Mouse (Mus musculus) 416B (cell line): ENCODE results near the gene Rab11fip3.
"Not testable (repeated sequence)": the region's sequence is repeated elsewhere in the genome, so short reads cannot be mapped to it uniquely, and the experiment has no call there.

Source experiments
- DNase-seq: peaks from one replicate; pipeline ENCODE4 v3.0.0; 2011; ENCODE audit warnings: low read depth

Rab11fip3 gene

DNA sequence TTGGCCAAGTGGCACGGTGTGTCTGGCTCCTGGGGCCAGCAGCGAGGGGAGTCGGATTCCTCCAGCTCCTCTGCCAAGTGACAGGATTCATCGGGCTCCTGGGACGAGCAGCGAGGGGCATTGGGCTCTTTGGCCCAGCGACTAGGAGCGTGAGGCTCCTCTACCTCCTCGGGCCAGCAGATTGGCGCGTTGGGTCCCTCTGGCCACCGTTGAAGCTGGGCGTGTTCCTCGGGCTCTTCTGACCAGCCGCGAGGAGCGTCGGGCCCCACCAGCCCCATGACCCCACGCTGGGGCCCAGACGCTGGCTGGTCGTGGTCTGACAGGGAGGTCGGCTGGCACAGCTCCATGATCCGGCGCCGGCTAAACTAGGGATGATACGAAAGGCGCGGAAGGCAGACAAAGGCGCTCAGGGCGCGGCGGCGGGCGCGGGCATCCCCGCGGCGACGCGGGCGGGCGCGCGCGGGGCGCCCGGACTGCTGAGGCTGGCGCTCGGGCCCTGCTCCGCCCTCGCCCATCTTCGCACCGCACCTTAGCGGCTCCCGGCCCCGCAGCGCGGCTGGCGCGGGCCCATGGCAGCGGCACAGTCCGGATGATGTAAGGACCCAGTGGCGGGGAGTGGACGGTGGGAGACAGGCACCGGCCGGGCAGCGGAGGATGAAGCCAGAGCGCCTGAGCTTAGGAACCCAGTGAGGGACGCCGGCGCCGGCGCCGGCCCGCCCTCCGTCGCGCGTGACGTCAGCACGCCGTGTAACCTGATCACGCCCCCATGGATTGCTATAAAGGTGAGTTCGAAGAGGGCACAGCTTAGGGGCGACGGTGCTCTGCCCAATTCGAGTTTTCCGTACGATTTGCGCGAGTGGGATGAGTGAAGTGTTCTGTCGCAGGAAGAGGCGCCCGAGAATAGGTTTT is at the start of gene Rab11fip3:
TSS of gene Rab11fip3 (minus strand) at position 725 of the 909 bp plus-strand sequence.
- peak; percentile 88 for DNase-seq

DNA sequence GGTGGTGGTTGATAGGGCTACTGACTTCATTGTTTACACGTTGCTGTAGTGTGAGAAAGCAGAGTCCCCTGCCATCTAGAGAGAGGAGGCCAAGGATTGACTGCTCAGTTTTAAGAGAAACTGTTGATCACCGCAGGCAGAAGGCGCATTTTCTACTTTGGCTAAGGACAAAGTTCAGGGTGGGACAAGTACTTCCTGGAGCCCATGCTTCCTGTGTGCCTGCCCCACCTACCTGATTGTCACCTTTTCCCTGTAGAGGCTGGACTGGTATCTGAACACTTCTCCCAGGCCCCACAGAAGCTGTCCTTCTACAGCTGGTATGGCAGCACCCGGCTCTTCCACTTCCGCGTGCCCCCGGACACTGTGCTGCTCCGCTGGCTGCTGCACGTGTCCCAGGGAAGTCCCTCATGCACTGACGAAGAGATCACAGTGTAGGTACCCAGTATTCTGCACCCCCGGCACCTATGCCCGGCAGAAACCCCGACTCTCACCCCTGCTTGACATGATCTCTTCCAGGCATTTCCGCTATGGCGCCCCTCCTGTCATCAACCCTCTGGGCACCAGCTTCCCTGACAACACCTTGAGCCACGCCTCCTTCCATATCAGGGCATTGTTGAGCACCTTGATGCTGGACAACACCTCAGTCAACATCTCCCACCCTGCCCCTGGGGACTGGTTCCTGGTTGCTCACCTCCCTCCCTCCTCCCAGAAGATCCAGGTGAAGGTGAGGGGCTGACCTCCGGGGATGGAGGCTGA is 47.3 kb upstream of the Rab11fip3 start:
- DNase-seq: no peak

DNA sequence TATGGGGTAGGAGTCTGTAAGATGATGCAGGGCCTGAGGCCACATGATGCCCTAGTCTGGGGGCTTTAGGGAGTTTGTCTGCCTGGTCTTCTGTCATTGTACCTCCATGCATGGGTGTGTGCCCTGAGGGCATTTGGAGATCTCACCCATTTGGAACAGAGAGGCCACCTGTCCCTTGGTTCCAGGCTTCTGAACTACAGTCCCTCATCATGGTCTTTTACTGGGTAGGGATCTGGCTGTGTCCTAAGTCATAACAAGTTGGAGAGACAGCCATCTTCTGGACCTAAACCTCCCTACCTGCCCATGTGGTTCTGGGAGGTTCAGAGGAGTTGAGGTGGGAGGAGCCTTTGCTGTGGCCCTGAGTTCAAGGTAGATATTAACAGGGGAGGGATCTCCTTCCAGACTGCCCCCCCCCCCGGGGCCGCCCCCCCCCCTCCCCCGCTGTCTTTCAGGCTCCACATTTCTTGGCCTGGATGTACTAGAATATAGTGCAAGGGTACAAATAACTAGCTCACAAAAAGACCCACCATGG is 46.7 kb upstream of the Rab11fip3 start:
- DNase-seq: no peak

DNA sequence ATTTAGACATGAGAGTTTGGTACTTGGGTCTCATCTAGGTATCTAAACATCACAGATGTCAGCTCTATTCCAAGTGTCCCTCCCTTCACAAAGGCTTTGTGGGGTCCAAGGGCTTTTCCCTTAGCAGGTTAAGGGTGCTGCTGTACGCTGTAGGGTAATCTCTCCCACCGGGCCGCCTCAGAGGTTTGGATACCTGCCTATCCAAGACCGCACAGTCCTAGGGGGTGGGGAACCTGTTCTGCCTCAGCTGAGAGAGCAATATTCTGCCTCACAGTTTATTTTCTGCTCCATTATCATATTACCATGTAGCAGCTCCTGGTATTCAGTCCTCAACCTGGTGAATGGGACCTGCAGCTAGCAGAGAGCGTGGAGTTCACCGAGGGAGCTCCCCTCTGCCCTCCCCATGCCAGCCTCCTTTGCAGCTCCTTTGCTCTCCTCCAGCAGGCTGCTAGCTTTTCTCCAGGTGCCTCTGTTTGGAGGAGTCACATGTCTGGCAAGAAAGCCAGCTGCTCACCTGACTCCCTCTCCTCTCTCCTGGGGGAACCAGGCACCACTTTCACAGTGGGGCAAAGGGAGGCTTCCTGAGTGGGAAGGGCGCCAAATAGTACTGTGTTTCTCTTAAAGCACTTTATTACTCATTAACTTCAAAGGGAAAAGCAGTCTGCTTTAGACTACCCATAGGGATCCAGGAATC is 46.0 kb upstream of the Rab11fip3 start:
- DNase-seq: no peak

DNA sequence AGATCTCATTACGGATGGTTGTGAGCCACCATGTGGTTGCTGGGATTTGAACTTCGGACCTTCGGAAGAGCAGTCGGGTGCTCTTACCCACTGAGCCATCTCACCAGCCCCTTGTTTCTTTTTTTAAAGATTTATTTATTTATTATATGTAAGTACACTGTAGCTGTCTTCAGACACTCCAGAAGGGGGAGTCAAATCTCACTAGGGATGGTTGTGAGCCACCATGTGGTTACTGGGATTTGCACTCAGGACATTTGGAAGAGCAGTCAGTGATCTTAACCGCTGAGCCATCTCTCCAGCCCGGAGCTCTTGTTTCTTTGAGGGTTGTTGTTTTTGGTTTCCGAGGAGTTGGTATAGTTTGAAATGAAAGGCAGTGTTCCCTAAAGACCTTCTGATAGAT is 45.1 kb upstream of the Rab11fip3 start:
- not testable (repeated sequence) for DNase-seq

DNA sequence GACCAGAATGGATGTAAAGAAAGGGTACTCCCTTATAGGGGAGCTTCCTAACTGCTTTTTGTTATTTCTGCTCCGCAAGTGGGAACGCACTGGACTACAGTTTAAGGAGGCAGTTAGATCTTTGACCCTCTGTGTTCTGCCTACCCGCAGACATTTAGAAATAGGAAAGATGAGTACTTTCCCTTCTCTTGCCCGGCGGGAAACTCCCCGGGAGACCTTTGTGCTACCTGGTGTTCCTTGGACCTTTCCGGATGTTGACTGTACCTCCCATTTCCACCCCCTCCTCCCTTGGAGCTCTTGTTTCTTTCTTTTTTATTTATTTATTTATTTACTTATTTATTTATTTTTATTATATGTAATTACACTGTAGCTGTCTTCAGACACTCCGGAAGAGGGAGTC is 44.7 kb upstream of the Rab11fip3 start:
- DNase-seq: no peak

DNA sequence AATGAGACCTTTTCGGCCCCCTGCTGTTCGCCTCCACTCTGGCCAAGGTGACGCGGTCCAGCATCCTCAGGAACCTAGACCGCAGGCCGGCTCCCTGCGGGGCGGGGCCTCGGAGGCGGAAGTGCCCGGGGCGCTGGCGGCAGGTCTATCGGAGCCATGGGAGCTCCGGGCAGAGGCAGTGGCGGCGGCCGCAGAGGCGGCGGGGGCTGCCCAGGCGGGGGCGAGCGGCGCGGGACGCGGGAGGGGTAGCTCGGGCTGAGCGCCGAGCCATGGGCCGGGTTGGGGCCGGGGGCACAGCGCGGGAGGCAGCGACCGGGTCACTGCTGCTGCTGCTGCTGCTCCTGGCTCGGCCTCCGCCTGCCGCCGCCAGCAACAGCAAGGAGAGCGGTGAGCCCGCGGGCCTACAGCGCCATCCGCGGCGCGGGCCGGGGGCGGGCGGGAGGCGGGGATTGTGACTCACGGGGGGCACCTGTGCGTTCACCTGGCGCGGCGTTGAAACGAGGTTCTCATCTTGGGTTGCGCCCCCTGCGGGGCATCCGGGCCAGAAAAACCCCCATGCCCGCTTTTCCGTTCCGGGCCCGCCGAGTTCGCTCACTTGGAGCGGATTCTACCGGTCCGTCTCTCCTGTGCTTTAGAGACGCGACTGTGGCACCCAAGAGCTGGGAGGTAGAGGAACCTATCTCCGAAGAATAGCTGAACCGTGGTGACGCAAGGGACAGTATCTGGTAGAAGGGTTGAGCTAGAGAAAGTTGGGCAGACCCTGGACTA is 44.0 kb upstream of the Rab11fip3 start, which contains the start of gene Tmem8:
TSS of gene Tmem8 (plus strand) at position 119 of the 768 bp plus-strand sequence.
- DNase-seq: peak; percentile 68

DNA sequence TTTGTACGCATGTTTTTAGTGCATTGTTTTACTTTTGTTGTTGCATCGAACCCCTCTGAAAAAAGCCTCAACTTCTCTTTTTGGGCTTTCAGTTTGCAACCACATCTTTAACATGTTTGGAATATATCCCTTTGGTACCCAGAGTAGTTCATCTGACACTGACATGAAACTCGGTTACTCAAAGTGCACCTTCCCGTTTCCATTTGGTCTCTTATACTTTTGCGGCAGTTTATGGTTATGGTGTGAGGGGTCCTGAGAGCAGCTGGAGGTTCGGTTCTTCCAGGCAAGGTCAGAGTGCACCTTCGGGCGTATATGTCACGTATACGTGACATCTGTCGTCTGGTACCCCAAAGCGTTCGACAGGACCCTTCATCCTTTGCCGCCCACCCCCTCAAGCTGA is 43.4 kb upstream of the Rab11fip3 start:
- no peak for DNase-seq

DNA sequence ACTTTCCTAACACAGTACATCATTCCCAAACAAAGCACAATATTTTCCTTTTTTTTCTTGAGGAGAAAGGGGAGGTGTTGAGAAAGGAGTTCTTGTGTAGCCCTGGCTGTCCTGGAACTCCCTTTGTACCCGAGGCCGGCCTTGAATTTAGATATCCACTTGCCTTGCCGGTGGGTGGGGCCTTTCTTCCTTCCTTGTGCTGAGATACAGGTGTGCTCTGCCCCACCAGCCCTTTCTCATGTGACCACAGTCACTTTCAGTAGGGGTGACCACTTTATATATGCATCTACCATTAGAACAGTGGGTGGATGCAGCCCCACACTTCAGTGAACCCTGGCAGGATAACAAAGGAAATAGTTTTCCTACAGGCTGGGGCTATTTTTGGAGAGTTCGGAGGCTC is 42.4 kb upstream of the Rab11fip3 start:
- no peak for DNase-seq

DNA sequence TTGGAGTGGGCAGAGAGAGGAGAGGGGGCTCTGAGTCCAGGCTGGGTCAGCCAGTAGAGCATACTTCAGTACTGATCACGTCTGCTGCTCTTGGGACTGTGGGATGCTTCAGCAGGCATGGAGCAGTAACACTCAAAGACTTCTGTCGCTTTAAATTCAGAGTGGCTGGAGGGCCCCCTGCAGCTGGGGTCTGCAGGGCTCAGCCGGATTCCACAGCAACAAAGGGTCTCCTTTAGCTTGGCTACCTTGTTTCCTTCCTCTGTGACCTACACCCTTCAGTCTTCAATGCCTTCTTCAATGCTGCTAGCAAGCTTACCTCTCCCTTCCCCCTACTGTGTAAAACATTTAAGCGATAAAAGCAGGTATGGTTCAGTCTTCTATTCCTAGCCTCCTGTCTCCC is 41.7 kb upstream of the Rab11fip3 start:
- DNase-seq: no peak

DNA sequence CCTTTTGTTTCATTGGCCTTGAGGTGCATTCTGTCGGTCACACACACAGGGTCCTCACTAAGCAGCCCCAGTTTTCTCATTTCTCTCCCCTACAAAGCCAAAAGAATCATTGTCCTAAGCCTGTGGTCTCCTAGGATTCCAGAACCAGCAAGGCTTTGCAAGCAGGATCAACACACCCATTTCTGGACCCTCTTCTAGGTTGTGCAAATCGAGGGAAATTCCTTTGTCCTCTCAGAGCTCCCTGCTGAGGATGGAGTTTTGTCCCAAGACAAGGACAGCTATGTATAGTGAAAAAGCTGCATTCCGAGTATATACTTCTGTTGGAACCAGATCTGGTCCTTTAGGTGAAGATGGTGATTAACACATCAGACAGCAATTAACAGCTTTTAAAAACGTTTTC is 40.8 kb upstream of the Rab11fip3 start:
- no peak for DNase-seq

DNA sequence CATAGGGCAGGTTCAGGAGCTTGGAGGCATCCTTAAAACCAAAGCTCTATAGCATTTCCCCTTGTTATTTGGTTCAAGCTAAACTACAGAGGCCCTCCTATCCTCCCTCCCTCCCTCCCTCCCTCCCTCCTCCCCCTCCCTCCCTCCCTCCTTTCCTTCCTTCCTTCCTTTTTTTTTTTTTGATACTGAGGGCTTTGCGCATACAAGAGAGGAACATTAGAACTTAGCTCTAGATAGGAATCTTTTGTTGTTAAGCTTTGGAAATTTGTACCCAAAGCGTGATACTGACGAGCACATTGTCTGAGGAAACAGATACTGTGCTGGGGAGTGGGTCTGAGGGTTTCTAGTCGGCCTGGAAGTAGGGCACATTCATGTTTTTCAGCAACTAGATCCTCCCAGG is 36.3 kb upstream of the Rab11fip3 start:
- no peak for DNase-seq

DNA sequence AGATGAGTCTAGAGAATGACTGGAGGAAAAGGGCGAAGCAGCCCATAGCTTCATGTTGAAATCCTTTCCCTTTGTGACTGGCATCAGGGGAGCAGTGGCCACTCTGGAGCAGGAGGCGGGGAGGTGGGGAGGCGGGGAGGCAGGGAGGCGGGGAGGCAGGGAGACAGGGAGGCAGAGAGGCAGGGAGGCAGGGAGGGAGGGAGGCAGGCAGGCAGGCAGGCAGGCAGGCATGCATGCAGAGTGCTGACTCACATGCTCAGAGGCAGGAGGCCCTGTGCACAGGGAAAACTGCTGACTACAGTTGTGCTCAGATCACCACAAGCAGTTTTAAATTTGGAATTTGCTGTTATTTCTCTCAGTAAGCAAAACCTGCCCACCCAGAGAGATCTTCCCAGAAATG is 32.1 kb upstream of the Rab11fip3 start:
- peak; percentile 68 for DNase-seq

DNA sequence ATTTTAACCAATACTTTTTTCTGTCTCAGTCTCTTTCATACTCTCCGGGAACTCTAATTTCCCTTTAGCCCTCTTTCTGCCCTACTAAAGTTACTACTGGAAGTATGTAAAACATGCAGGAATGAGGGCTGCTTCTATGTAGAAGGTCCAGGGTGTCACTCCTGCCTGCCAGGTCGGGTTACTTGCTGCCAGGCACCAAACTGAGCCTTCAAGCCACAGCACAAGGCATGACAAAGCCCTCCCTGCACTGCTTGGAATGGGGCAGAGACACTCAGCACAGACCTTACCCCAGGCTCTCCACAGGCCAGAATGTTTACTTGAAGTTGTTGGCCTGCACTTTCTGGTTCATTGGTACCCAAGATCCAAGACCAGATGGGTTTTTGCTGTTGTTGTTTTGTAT is 30.8 kb upstream of the Rab11fip3 start:
- no peak for DNase-seq

DNA sequence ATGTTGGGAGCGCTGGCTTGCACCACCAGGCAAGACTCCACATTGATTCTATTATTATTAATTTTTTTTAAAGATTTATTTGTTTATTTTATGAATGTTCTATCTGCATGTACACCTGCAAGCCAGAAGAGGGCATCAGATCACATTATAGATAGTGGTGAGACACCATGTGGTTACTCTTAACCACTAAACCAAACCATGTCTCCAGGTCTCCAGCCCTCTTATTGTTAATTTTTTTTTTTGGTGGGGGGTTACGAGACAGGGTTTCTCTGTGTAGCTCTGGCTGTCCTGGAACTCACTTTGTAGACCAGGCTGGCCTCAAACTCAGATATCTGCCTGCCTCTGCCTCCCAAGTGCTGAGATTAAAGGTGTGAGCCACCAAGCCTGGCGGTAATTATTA is 30.0 kb upstream of the Rab11fip3 start:
- peak; percentile 77 for DNase-seq

DNA sequence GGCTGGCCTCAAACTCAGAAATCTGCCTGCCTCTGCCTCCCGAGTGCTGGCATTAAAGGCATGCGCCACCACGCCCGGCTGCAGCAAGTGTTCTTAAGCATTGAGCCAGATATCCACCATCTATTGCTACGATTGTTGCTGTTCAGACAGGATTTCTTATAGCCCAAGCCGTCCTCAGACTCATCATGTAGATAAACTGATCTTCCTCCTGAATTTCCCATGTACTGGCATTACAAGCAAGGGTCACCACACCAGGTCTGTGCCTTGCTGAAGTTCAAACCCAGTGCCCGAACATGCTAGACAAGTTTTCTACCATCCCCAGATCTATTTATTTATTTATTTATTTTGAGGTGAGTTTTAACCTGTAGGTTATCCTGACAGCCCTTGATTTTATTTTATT is 29.1 kb upstream of the Rab11fip3 start:
- no peak for DNase-seq

DNA sequence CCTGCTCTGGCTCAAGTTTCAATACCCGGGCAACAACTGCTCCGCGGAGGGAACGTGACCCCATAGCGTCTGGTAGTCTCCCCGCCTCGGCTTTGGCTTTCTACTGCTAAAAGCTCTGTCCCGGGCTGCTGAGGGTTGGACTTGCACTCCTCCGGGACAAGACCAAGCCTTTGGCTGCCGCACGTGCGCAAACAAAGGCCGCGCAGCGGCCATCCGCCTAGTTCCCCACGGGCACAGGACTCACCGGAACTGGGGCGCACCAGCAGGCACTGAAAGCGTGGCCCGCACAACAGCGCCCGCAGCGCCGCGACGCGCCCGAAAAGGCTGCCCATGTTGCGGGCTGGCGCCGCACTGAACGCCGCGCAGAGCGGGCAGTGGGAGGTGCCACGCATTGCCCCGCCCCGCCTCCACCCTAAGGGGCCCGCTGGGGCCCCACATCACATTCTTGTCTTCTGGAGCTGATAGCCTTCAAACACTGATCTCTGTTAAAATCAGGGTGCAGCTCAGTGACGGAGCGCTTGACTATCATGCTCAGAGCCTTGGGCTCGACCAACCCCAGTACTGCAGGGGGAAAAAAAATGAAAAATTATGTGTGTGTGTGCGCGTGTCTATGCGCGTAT is 25.9 kb upstream of the Rab11fip3 start, which contains the start of gene Nme4:
TSS of gene Nme4 (minus strand) at position 482 of the 620 bp plus-strand sequence.
- DNase-seq: peak; percentile 47

DNA sequence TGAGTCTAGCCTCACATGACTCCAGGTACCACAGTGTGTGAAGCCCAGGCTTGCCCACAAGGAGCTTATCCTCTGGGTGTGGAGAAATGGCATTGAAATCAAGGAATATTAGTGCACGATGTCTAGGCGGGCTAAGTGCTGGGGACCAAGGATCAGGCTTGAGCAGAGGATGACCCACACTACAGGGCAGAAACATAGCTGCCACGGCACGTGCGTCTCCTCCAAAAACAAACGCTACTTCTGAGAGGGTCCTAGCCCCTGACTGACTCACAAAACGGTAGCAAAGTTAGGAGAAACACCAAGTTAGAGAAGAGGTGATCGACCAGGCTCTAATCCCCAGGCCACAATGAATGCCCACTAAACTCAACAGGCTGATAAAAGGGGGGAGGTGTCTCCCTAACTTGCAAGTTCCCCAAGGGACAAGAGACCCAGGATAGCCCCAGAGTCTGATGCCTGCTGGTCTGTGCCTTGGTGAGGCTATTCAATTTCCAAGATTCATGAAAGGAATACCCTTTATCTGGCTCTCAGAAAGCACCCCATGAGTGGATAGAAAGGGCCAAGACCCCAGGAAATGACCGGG is 25.3 kb upstream of the Rab11fip3 start:
- no peak for DNase-seq

DNA sequence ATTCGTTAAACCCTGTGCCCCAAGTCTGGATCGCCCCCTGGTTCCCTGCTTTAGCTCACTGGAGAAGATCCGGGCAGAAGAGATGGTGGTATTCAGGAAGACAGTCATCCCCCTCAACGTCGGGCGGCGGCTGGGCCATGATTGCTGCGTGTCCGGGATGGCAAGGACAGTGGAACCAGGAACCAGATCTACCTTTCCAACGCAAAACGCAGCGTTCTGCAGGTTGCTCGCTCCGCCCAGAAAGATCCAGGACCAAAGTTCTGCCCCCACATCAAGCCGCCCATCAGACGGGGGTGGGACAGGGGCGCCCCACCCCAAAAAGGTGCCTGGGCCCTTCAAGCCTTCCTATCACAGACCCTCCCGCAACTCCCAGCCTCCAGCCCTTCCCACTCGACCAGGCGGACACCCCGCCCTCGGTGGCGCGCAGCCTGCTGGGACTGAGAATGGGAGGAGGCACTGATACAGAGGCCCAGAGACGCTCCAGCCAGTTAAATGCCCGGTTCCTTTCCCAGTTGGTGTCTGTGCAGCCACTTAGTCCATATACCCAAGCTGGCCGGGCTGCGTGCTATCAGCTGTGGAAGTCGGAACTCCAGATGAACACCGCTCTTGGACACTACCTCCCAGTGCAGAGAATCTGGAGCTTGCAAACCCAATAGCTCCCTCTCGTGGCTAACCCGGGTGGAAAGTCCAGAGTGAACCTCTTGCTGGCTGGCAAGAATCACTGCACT is 20.7 kb upstream of the Rab11fip3 start, which contains the start of gene Decr2:
TSS of gene Decr2 (minus strand) at position 433 of the 728 bp plus-strand sequence.
- DNase-seq: peak; percentile 87
